Mouse (Mus musculus) brain, embryonic 14.5 days (tissue): Measurements from ENCODE around the gene Pafah1b3.
"Not testable (repeated sequence)": the region's sequence is repeated elsewhere in the genome, so short reads cannot be mapped to it uniquely, and the experiment has no call there.

ENCODE experiments used
- CTCF ChIP-seq: fragments of 200-500 bp; IDR thresholded peaks from 2 replicates; pipeline ENCODE4 v1.5.1; 2012; ENCODE audit warnings: inconsistent platforms, mild to moderate bottlenecking, moderate library complexity, borderline replicate concordance; ENCODE audit not compliant: insufficient read depth, insufficient read length; ENCODE audit errors: extremely low read depth
- POLR2A ChIP-seq: fragments of 200-500 bp; IDR thresholded peaks from 2 replicates; pipeline ENCODE4 v1.6.1; 2012; ENCODE audit warnings: mild to moderate bottlenecking, inconsistent platforms, borderline replicate concordance; ENCODE audit not compliant: poor library complexity, insufficient read depth, insufficient read length, severe bottlenecking; ENCODE audit errors: extremely low read depth

DNA sequence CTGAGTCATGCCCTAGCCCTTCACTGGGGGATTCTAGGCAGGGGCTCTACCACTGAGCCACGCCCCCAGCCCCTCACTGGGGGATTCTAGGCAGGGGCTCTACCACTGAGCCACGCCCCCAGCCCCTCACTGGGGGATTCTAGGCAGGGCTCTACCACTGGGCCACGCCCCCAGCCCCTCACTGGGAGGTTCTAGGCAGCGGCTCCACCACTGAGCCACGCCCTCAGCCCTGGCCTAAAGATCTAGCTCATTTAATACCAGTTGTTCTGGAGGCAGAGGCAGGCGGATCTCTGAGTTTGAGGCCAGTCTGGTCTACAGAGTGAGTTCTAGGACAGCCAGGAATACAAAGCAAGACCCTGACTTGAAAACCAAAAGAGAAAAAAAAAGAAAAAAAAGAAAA, 27.6 kb upstream of the Pafah1b3 start:
- not testable (repeated sequence) for TF ChIP-seq CTCF, POLR2A
